7 mouse cellular contexts compared by ENCODE assay signal in the genomic region with DNA sequence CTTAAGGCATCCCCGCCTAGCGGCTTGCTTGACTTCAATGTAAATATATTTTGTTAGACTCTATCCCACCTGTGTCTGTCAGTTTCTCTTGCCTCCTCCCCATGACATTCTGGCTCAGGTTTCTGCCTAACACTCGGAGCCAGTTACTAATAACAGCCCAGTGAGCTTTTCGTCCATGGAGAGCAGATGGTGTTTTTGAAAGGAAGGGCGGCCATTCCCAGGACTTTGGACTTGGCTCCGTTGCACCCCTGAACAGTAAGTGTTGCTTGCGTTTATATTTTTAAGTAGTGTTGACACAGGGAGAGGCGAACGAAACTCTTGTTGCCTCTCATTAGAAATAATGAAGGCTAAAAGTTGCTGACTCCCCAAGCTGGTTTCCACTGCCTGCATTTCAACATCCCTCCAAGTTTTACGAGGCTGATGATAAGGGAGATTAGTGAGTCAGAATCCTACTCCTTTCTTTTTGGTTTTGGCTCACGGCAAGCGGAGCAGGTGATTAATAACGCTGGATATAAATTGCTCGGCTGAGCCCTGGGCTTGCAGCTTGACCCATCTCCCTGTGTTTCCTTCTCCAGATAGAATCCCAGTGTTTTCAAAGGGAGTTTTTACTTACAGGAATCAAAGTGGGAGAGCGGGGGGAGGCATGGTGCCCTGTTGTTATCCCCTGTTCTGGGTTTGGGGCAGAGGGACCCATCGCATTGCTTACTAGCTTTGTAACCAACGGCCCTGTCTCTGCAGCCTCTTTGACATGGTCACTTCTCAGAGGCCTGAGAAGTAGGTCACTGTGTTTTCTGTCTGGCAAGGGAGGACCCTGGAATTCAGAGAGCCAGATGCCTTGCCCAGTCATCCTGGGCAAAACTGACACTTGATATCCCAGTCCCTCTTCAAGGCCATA. TPM values are rescaled to one million over a fixed set of nuclear protein-coding genes. Genes with fewer than 3 reads are reported as not detected.
DNase-seq lines count a peak whose midpoint lies in the region; ATAC-seq lines count a peak whose summit lies in the region.

A gene (plus strand): TSS at position 160 of the 895 bp plus-strand sequence.

- 62% methylated on average over 17 of the region's 17 CpGs for WGBS in neural tube, embryonic 11.5 days
- 52% methylated on average over 17 of the region's 17 CpGs for WGBS in neural tube, embryonic 15.5 days
- WGBS in stomach, embryonic 16.5 days: 24% methylated on average over 17 of the region's 17 CpGs

- H3K4me1 ChIP-seq in neural tube, embryonic 11.5 days (ENCODE audit: control insufficient read depth, insufficient read depth, low read length): no peaks in the 10 kb centered on the region
- peaks cover 9% of the 10 kb centered on the region; the same call in 1 of the 2 replicates for H3K4me1 ChIP-seq in neural tube, embryonic 15.5 days
- H3K4me1 ChIP-seq in stomach, embryonic 16.5 days (ENCODE audit: control insufficient read depth, insufficient read depth, low read length): peaks cover 4% of the 10 kb centered on the region; the same call in 1 of the 2 replicates

- no peak within 1 kb of the TSS for H3K27ac ChIP-seq in neural tube, embryonic 11.5 days (ENCODE audit: low read depth, low read length)
- no peak within 1 kb of the TSS for H3K27ac ChIP-seq in neural tube, embryonic 15.5 days (replicated peaks)
- H3K27ac ChIP-seq in stomach, embryonic 16.5 days (ENCODE audit: low read length): peak within 1 kb of the TSS; percentile 50

- no peak for ATAC-seq in neural tube, embryonic 11.5 days (ENCODE audit: insufficient read depth, low FRiP score, low TSS enrichment)
- ATAC-seq in neural tube, embryonic 15.5 days (ENCODE audit: low FRiP score): no peak
- peak; percentile 78 for ATAC-seq in stomach, embryonic 16.5 days (ENCODE audit: insufficient read depth, low FRiP score)

- H3K4me3 ChIP-seq in neural tube, embryonic 11.5 days (ENCODE audit: low read depth, low read length): no peak within 1 kb of the TSS
- no peak within 1 kb of the TSS for H3K4me3 ChIP-seq in neural tube, embryonic 15.5 days (replicated peaks)
- H3K4me3 ChIP-seq in stomach, embryonic 16.5 days (replicated peaks; ENCODE audit: low read length): no peak within 1 kb of the TSS

- no peaks in the 10 kb centered on the region for H3K36me3 ChIP-seq in neural tube, embryonic 11.5 days (ENCODE audit: control insufficient read depth, insufficient read depth, low read length)
- H3K36me3 ChIP-seq in neural tube, embryonic 15.5 days: no peaks in the 10 kb centered on the region
- H3K36me3 ChIP-seq in stomach, embryonic 16.5 days (ENCODE audit: control insufficient read depth, insufficient read depth, low read length): no peaks in the 10 kb centered on the region

- H3K9ac ChIP-seq in neural tube, embryonic 11.5 days (ENCODE audit: low read length): no peak within 1 kb of the TSS
- H3K9ac ChIP-seq in neural tube, embryonic 15.5 days (replicated peaks): no peak within 1 kb of the TSS
- no peak within 1 kb of the TSS for H3K9ac ChIP-seq in stomach, embryonic 16.5 days (ENCODE audit: low read length)

- H3K4me2 ChIP-seq in neural tube, embryonic 11.5 days (ENCODE audit: low read depth): no peak within 1 kb of the TSS
- no peak within 1 kb of the TSS; the same call in 1 of the 2 replicates for H3K4me2 ChIP-seq in neural tube, embryonic 15.5 days
- peak within 1 kb of the TSS; percentile 37 for H3K4me2 ChIP-seq in stomach, embryonic 16.5 days (ENCODE audit: low read depth, low read length)

- no peaks in the 10 kb centered on the region for H3K9me3 ChIP-seq in neural tube, embryonic 11.5 days (ENCODE audit: control insufficient read depth, low read length)
- H3K9me3 ChIP-seq in neural tube, embryonic 15.5 days (replicated peaks): no peaks in the 10 kb centered on the region
- H3K9me3 ChIP-seq in stomach, embryonic 16.5 days (replicated peaks; ENCODE audit: control insufficient read depth, low read length): no peaks in the 10 kb centered on the region

- no peaks in the 10 kb centered on the region for H3K27me3 ChIP-seq in neural tube, embryonic 11.5 days (ENCODE audit: control insufficient read depth, insufficient read depth, low read length)
- H3K27me3 ChIP-seq in neural tube, embryonic 15.5 days (replicated peaks): no peaks in the 10 kb centered on the region
- H3K27me3 ChIP-seq in stomach, embryonic 16.5 days (ENCODE audit: control insufficient read depth, insufficient read depth, low read length): no peaks in the 10 kb centered on the region

- no peak for DNase-seq in neural tube, embryonic 11.5 days (ENCODE audit: low spot score)
- peak; percentile 70 to 84 for DNase-seq in cerebellum, postnatal 14 days
- peak; percentile 84 for DNase-seq in gonadal fat pad, adult 2 months (ENCODE audit: low read depth)
- no peak for DNase-seq in thymus, postnatal 25 days
- DNase-seq in heart, adult 9 months (ENCODE audit: low spot score in 2 of 2): no peak

RNA-seq across cellular contexts. Expression of the gene that starts here (rescaled TPM):
- polyA plus RNA-seq in neural tube, embryonic 11.5 days (2014; fragmentation: Nextera tagmentation; extraction: Ambion mirVana): 8.2 and 11.0 TPM in 2 replicates
- 2.0 and 4.4 TPM in 2 replicates for polyA plus RNA-seq in neural tube, embryonic 15.5 days (2015; fragmentation: Nextera tagmentation; extraction: Ambion mirVana)
- polyA plus RNA-seq in gonadal fat pad, adult 2 months (2012; rRNA removed): 0.62 and 1.0 TPM in 2 replicates
- polyA plus RNA-seq in stomach, embryonic 16.5 days (2015; fragmentation: Nextera tagmentation; extraction: Ambion mirVana): 1.1 and 6.1 TPM in 2 replicates

Comparison
In these comparisons a context has a peak if more than half of its experiments do, and no peak if none do; other contexts are left out.
1. DNase-seq: peak in cerebellum, postnatal 14 days (2 of 2) and gonadal fat pad, adult 2 months (single experiment); none in neural tube, embryonic 11.5 days (single experiment), thymus, postnatal 25 days (single experiment) and heart, adult 9 months (0 of 2).